Mouse (Mus musculus) forebrain, embryonic 16.5 days (tissue): Measurements from ENCODE around the gene Tnk2. TPM values are rescaled to one million over a fixed set of nuclear protein-coding genes. Genes with fewer than 3 reads are reported as not detected.

Source experiments
- polyA plus RNA-seq: library from polyadenylated mRNA; unstranded; fragments of >200 nt; fragmentation: Nextera tagmentation; extraction: Ambion mirVana; gene quantifications from 2 replicates; pipeline ENCODE4 v1.2.1, GENCODE M21; 2015

Tnk2 gene
- polyA plus RNA-seq, 1 experiment from 2014 or later = 21.9 TPM

Other genes starting within 250 kb of the Tnk2 start
- not detected in 2 replicates for gene Tm4sf19, start 243.4 kb upstream of the Tnk2 start, polyA plus RNA-seq
- 33.2 and 35.0 TPM in 2 replicates for gene Tctex1d2, start 224.2 kb upstream of the Tnk2 start, polyA plus RNA-seq
- 48.5 and 48.8 TPM in 2 replicates for gene Pcyt1a, start 213.0 kb upstream of the Tnk2 start, polyA plus RNA-seq
- 0.09 TPM in 1 of 2 replicates, not detected in the other for gene Slc51a, start 156.0 kb upstream of the Tnk2 start, polyA plus RNA-seq
- not detected in 2 replicates for gene Zdhhc19, start 147.6 kb upstream of the Tnk2 start, polyA plus RNA-seq
- gene Tfrc, start 35.0 kb upstream of the Tnk2 start, polyA plus RNA-seq = 33.7 and 37.5 TPM in 2 replicates
- gene Muc4, start 92.0 kb downstream of the Tnk2 start, polyA plus RNA-seq = not detected in 2 replicates
- not detected in 2 replicates for gene Muc20, start 153.6 kb downstream of the Tnk2 start, polyA plus RNA-seq
- gene Smbd1, start 166.6 kb downstream of the Tnk2 start, polyA plus RNA-seq = not detected in 2 replicates
- 119 and 129 TPM in 2 replicates for gene Fyttd1, start 233.6 kb downstream of the Tnk2 start, polyA plus RNA-seq
- gene Rubcn, start 233.9 kb downstream of the Tnk2 start, polyA plus RNA-seq = 38.6 and 40.4 TPM in 2 replicates